Mouse (Mus musculus): Measurements from ENCODE around the gene Coq8a.

Coq8a gene

DNA sequence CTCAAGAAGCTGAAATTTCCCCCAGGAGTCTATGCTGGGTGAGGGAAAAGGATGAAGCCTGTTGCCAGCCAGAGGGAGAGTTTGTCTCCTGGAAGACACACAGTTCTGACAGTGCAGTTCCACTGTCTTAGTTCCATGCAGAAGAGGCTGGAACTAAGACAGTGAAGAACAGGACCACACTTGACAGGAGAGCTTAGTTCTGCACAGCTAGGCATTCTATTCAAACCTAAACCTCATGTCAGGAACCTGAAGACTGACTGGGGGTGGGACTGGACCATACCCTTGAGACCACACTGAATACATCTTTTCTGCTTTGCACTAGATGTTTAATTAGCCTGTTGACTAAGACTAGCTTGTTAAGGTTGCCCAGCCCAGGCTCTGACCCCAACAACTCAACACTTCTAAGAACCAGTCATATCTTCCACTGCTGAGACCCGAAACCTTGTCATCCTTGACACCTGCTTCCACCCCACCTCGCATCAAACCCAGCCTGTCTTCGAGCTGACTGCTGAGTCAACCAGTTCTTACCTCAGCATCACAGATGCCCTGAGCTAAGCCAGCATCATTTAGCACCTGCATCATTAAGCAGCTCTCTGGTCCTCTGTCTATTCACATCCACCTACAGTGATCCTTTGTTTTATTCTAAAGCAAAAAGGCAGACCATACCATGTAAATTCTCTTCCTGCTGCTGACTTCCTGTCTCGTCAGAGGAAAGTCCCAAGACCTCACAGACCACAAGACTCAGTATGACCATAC, at the start of gene Coq8a:
TSS of gene Coq8a (minus strand) at position 644 of the 756 bp plus-strand sequence.
- no peak for DNase-seq

DNA sequence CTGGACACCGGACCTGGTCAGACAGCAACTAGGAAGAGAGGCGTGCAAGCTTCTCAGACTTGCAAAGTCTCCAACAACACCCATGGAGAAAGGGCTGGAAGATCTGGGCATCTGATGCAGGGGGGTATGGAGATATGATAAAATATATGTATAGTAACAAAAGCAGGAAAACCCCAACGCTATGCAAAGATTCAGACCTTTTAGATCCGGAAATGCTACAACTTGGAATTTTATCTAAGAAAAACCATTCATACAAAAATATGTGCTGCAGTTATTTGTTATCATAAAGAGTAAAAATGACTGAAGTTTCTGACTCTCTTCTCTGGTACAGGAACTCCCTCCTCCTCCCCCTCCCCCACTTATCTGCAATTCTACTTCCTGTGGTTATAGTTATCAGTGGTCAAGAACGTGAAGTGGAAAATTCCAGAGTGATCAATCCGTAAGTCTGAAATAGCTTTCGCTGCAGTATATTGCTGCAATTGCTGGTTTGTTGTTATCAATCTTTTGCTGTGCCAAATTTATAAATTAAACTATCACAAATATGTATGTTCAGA, 49.3 kb upstream of the Coq8a start:
- DNase-seq, result no peak

DNA sequence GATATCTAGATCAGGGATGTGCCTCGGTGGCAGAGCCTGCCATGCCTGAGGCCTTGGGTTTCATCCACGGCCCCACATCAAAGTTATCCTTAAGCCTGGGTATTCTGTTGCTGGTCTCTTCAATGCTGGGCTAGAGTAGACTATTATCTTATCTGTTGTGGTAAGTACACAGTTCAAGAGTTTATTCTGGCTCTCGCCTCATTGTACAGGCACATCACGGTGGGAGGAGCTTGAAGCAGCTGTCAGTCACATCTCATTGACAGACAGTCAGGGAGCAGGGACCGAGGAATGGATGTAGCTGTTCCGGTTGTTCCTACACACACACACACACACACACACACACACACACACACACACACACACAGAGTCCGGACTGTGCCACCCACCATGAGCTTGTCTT, 48.5 kb upstream of the Coq8a start:
- DNase-seq, result no peak

DNA sequence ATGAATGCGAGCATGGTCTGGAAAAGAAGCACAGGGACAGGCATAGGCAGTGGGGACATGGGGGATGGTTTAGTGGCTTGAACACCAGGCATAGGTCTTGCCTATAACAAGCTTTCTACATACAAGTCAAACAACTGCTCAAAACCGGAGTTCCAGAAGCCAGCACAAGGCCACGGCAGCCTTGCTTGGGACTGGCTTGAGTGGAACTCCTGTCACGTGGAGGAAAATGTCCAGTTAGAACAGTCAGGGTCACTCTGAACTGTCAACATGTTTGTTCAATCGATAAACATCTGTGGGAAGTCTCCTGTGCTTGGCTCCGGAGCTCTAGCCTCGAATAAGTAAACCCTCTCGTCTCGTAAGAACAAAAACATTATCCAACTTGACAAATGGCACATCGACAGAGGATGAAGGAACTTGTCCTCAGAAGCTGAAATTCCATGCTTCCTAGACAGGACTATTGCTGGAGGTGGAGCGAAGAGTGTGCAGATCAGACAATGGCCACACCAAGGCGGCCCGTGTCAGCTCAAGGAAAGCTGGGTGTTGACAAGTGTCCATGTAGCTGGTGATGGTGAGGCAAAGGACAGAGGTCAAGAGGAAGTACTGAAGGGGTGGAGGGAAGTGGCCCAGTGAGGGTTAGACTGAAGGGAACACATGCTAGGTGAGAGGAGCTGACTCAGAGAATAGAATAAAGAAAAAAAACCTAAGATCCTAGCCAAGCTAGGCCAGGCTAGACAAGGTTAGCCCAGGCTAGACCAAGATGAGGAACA, 46.5 kb upstream of the Coq8a start:
- no peak for DNase-seq

DNA sequence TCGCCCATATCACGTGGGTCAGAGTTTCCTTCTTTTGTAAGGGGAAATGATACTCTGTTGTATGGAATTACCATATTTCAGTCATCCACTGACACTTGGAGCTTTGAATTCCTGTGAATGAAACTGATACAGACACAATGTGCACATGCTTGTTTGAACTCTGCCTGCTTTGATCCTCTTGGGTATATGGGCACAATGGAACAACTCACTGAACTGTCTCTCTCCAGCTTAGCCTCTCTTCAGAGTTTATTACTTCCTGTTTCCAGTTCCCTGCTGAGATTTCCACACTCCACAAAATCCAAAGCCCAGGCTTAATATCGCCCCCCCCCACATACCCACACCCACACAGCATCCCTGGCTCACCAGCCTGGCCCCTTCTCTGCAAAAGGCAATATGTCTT, 32.3 kb upstream of the Coq8a start:
- no peak for DNase-seq

DNA sequence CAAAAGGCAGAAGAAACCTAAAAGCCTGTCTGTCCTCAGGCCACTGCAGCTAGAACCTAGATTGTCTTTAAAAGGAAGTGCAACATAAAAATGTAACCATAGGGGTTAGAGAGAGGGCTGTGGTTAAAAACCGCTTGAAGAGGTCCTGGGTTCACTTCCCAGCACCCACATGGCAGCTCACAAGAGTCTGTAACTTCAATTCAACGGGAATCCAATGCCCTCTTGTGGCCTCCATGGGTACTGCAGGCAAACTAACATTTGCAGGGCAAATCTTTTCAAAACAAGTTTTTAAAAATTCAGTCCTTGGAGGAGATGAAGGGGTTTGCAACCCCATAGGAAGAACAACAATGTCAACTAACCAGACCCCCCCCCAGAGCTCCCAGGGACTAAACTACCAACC, 31.2 kb upstream of the Coq8a start:
- no peak for DNase-seq

DNA sequence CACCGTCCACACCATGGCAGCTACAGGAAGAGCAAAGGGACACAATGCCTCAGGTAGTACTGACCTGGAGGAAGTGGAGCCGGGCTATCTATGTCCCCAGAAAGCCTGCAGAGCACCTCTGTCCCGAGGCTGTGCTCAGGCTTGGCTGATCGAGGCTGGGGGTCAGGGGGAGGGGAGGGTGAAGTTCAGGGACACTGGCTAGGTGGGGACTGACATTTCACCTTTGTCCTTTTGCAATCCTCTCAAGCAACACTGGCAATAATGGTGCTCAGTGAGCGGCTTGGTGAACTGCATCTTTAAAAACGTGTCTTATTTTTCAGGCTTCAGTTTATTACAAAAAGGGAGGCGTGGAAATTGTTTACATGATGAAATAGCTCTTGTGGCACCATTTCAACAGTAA, 30.5 kb upstream of the Coq8a start:
- DNase-seq, result no peak

DNA sequence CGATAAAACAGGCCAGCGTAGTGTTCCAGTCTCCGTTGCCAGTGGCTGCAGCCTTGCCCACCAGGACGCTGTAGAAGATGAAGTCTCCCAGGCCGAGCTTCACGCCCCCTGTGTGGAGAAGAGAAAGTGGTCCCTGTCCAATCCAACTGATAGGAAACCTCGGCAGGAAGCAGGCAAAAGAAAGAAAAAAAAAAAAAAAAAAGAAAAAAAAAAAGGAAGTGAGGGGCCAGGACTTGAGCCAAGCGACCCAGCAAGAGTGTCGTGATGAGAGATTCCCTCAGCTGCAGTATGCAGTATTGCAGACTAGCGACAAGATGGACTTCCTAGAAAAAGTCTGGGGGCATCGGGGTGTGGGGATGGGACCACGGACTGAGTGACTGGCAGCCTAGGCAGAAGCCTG, 29.5 kb upstream of the Coq8a start:
- no peak for DNase-seq

DNA sequence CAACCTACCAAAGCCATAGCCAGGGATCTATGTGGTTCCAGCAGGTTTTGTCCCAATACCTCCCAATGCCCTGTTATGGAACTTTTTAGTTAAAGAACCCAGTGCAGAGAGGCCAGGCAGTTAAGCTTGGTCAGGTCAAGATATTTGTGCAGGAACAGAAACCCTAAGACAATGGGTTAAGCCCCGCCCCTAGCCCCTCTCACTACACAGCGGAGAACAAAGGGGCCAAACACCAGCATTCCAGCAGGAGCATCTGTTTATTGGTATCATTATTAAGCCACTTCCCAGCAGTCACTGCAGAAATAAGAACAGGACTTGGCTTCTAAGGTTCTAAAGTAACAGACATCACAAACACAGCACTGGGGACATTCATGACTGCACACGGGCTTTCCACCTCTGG, 27.4 kb upstream of the Coq8a start:
- DNase-seq, result no peak

DNA sequence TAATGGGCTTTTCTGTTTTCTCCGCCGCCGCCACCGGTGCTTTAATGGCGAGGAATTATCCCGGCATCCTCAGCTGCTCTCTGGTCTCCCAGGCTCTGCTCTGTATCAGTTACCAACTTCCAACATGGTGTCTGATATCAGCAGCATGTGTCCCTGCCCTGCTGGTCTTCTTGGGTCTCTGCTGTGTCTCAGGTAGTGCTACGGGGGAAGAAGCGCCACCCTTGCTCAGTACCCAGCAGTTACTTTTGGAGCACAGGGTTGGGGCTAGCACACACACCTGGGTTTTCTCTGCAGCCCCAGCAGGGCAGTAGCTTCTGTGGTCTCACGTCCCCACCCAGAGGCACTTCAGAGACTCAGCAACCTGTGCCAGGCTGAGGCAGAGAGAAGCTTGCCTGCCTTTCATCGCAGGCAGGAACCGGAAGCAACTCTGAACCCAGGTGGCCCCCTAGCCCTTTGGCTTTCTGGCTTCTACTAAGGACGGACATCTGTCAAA, 26.9 kb upstream of the Coq8a start:
- peak; percentile 41 for DNase-seq

DNA sequence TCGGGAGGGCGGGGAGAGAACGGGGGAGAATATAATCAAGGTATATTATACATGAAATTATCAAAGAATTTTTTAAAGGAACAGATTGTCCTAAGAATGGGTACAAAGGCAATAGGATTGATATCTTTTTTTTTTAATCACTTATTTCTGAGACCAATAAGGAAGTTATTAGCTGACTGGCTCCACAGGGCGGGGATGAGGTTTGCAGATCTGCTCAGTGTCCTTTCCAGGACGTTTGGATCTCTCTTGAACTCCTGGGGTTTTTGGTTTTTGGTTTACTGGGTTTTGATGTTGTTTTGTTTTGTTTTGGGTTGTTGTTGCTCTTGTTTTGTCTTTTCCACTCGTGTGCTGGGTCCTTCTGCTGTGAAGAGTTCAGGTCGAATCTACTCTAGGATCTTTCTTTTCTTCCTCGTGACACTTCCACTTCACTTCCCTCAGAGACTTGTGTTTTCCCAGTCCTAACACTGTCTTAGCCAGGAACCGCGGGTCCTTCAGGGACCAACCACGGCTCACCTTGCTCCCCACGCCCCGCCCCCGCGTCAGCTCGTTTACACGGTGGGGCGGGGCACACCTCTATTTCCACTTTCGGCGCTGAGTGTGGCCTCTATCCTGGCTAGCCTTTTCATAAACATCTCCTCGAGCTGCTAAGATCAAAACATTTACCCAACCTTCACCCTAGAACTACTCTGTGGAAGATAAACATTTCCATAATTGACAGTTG, 26.3 kb upstream of the Coq8a start:
- DNase-seq, result peak; percentile 84

DNA sequence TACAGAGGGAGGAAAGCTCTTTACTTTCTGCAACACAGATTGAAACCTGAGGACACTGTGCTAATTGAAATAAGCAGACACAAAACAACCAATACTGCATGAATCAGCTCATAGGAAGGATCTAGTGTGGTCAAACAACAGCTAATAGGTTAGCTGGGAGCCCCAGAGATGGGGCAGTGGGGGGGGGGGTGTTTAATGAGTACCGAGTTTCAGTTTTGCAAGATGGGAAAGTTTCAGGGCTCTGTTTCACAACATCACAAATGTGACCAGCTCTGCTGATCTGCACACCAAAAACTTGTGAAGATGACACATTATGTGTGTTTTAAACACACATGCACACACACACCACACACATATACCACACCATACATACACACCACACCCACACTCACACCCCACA, 22.6 kb upstream of the Coq8a start:
- DNase-seq, result no peak

DNA sequence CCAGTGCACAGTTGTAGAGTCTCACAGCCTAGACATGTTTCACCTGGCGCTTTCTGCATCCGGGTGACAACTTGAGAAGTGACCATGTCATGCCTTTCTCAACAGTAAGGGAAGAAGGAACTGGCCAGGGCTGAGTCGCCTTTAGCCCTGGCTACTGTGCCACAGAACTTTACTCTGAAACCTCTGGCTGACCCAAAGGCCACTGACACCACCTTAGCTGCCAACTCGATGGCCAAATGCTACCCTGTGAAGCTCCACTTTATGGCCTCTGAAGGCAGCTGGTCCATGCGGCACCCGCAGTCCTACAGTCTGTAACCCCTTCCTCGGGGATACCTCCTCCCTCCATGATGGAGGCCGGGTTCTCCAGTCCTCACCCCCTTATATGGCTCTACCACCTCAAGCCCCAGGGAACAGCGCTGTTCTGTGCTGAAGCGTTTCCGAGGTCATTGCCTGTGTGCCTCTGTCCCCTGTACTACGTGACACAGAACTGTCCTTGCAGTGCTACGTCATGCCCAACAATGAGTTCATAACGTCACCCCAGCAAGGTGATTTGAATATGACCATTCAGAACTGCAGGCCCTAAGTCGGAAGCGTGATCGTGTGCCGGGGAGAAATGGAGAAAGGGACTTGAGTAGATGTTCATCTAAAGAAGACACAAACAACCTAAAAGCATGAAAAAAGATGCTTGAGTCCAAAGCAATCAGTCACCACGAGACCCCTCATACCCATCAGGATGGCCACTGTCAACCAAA, 21.6 kb upstream of the Coq8a start:
- DNase-seq, result no peak

DNA sequence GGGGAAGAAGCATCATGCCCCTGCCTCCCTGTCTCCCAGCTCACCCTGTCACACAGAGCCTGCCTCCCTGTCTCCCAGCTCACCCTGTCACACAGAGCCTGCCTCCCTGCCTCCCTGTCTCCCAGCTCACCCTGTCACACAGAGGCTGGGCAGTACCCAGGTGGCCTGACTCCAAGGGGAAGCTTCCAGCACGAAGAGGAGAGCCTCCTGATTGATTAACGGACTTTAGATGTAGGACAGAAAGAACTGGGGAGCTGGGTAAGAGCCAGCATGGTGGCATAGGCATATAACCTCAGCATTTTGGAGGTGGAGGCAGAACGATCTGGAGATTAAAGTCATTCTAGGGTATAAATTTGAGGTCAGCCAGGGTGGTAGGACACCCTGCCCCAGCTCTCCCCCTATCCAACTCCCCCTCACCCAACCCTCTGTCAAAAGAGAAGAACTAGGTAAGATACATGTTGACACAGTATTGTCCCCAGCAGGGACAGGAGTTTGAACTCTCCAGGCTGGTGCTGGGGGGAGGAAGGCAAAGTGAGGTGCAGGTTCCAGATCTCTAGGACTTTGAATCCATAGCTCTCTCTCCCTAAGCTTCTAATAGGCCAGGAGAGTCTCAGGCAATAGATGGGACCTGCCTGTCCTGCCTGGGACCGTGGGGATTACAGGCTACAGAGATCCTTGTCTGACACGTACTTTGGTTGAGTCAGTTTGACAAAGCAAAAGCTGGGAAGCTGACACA, 17.3 kb upstream of the Coq8a start:
- DNase-seq, result no peak

DNA sequence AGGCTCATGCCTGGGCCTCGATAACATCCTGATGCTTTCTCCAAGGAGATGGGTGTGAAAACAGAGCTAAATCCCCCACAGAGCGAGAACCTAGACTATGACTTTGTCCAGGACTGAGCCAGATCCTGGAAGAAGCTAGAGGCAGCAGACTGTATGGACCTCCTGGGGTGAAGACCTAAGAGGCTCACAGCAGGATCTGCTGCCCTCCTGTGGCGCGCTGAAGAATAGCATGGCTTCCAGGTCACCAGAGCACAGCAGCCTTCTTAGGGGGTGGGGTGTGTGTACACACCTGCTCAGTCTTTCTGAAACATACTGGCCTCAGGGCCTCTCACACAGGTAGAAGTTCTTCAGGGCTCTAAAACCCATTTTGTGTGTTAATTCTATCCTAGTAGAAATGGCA, 15.6 kb upstream of the Coq8a start:
- DNase-seq, result peak; percentile 82

DNA sequence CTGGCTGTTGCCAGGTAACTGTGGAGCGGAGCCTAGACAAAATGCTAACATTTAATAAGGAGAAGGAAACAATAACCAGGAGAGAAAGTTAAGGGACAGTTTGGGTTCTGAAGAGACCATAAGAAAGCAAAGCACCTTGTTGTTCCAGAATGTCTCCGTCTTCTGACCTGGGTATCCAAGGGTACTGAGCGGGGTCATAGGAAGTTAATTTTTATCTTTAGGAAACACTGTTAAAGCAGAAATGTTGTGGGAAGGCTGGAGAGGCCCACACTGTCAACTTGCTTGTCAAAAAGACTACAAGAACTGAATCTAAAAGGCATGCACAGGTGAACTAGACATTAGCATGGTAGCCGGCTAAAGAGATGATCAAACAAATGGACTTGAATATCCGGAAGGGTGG, 13.5 kb upstream of the Coq8a start:
- DNase-seq, result no peak

DNA sequence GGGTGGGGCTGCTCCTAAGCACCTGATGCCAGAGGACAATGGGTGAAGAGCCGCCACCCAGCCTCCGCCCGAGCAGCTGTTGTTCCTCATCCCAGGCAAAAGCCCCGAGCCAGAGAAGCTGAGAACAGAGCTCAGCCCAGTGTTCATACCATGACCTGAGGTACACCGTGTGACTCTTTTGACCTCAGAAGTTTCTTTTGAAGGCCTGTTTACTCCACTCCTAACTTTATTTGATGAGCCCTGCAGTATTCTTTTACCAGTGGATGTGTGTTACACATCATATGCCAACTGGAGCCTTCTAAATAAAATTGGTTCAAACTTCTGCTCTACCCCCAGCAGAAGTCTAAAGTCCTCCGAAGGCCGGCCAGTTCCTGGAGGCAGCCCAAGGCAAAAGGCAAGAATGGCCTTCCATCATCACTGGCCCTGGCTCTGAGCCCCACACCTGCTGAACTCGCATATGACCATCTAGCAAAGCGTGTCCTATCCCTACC, 11.4 kb upstream of the Coq8a start:
- DNase-seq, result peak; percentile 74

DNA sequence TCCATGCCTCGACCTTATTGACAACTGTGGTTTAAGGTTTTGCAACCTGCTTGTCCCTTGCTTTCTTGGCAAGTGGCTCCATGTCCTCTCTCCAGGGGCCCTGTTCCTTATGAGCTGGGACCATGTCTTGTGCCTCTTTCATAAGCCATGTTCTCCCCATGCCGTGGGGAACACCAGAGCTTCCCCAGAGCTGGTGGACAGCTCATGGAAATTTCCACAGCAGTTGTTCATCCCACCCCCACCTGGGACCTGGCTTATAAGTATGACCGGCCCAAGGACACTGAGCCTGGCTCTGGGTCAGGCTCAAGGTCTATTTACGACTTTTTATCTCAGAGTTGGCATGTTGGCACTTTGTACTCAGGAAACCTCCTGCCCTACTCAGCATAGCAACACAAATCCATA, 10.6 kb upstream of the Coq8a start:
- peak; percentile 45 for DNase-seq

DNA sequence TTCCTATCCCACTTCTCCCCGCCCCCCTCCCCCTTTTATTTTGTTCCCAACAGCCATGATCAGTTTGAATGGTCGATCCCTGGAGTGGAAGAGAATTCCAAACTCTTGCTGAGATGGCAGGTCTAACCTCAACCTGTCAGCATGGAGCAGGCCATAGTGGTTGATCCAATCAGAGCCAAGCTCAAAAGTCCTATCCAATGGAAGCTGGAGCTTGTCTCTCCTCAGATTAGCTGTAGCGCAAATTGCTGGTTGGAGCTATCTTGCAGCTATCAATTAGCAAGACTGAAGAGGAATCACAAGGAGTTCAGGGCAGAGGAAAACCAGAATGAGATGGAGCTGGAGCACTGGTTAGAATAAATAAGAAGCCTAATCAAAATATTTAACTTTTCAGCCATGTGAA, 9.0 kb upstream of the Coq8a start:
- no peak for DNase-seq

DNA sequence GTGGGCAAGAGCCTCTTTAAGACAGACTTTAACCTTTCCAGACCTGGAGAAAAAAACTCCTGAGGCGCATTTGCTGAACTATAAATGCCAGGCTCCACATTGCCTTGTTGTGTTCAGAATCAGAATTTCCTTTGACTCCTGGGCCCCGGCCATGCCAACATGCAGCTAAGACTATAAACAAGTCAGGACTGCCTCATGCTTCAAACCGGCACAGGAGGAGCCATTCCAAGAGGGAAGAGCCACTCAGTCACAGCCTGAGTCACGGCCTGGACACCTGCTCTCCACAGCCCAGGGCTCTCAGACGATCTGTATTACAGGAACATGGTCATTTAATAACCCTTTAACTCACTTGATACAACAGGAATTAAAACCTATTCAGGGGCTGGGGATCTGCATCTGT, 1.3 kb upstream of the Coq8a start:
- DNase-seq, result no peak

DNA sequence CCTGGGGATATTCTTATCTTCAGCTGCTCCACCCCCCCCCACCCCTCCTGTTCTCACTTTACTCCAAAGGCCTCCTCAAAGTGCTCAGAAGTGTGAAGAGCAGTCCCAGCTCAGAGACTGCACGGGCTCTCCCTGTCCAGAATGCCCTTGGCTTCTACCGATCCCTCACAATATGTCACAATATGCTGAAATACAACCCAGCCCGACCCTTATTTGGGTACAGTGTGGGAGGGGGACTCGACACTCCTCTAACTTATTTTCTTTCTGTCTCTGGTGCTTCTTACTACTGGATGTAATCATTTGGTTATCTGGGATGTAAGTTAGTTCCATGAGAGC, 281 bp upstream of the Coq8a start:
- no peak for DNase-seq

DNA sequence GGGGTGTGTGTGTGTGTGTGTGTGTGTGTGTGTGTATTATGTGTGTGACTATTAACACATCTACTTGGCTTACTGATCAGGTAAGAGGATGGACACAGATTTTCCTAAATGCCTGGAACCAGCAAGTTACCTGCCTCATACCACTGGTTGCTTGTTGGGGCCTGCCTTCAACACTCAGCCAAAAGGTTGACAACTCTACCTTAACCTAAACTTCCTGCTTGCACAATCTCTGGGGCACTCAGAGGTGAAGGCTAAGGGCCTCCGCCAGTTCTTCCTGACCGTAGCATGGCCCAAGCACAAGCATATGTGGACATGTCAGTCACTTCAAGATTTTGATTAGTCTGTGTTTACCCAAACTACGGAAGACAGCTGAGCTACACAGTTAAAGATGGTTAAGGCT, 1.4 kb downstream of the Coq8a start:
- DNase-seq, result no peak
